Comparison of ENCODE assay signal across 26 mouse cellular contexts in genomic region chr6:140953256-140953655, GRCm38 (mm10).
DNase-seq lines count a peak whose midpoint lies in the region; ATAC-seq and TF ChIP-seq lines count a peak whose summit lies in the region.
"Had no signal": no experiment of that assay in that cellular context is flagged by ENCODE, and none has a peak within 500 bp of the region (broad histone marks: within the 10 kb centered on the region; RNA-seq: fewer than 3 reads in every experiment).

No protein-coding gene starts in this region.

- H3K36me3 ChIP-seq in hindbrain, embryonic 15.5 days, result no peaks in the 10 kb centered on the region
- no peaks in the 10 kb centered on the region for H3K36me3 ChIP-seq in hindbrain, embryonic 10.5 days
- no peaks in the 10 kb centered on the region for H3K36me3 ChIP-seq in forebrain, embryonic 14.5 days (ENCODE audit: control insufficient read depth, insufficient read depth, low read length)
- H3K36me3 ChIP-seq in midbrain, embryonic 16.5 days (ENCODE audit: control insufficient read depth, insufficient read depth, low read length), result no peaks in the 10 kb centered on the region
- H3K36me3 ChIP-seq: embryonic facial prominence, embryonic 12.5 days; heart, embryonic 10.5 days; heart, embryonic 15.5 days; hindbrain, embryonic 12.5 days; limb, embryonic 12.5 days; liver, embryonic 15.5 days had no signal

- no peaks in the 10 kb centered on the region for H3K9me3 ChIP-seq in hindbrain, embryonic 15.5 days
- no peaks in the 10 kb centered on the region for H3K9me3 ChIP-seq in hindbrain, embryonic 10.5 days
- H3K9me3 ChIP-seq in forebrain, embryonic 14.5 days (replicated peaks; ENCODE audit: control insufficient read depth, low read length), result no peaks in the 10 kb centered on the region
- H3K9me3 ChIP-seq in midbrain, embryonic 16.5 days (replicated peaks; ENCODE audit: control insufficient read depth, low read length, poor library complexity, severe bottlenecking), result no peaks in the 10 kb centered on the region
- H3K9me3 ChIP-seq: embryonic facial prominence, embryonic 12.5 days; heart, embryonic 10.5 days; heart, embryonic 15.5 days; hindbrain, embryonic 12.5 days; limb, embryonic 12.5 days; liver, embryonic 15.5 days had no signal

- H3K27ac ChIP-seq in hindbrain, embryonic 15.5 days (replicated peaks), result 0 out of 2 replicates have a peak overlapping the region, but pooled peaks have one; percentile 0
- no peak overlapping the region for H3K27ac ChIP-seq in hindbrain, embryonic 10.5 days
- peak overlapping the region; percentile 70 for H3K27ac ChIP-seq in forebrain, embryonic 14.5 days (ENCODE audit: low read depth, low read length)
- peak overlapping the region; percentile 19; the same call in 1 of the 2 replicates for H3K27ac ChIP-seq in midbrain, embryonic 16.5 days (ENCODE audit: low read length)
- H3K27ac ChIP-seq: embryonic facial prominence, embryonic 12.5 days; heart, embryonic 10.5 days; heart, embryonic 15.5 days; hindbrain, embryonic 12.5 days; left cerebral cortex, adult 2 months; limb, embryonic 12.5 days; liver, embryonic 15.5 days had no signal

- no peak overlapping the region for H3K9ac ChIP-seq in hindbrain, embryonic 15.5 days
- H3K9ac ChIP-seq in forebrain, embryonic 14.5 days (ENCODE audit: low read length), result no peak overlapping the region
- H3K9ac ChIP-seq in midbrain, embryonic 16.5 days (ENCODE audit: low read depth, low read length), result no peak overlapping the region
- H3K9ac ChIP-seq: embryonic facial prominence, embryonic 12.5 days; heart, embryonic 15.5 days; hindbrain, embryonic 12.5 days; limb, embryonic 12.5 days; liver, embryonic 15.5 days; lung, embryonic 14.5 days had no signal

- no peak for TF ChIP-seq POLR2A in brain, embryonic 14.5 days (IDR thresholded peaks at IDR 0.05; ENCODE audit: borderline replicate concordance, extremely low read depth, insufficient read depth, insufficient read length, poor library complexity, severe bottlenecking)

- H3K4me2 ChIP-seq in hindbrain, embryonic 15.5 days, result no peak overlapping the region
- no peak overlapping the region for H3K4me2 ChIP-seq in forebrain, embryonic 14.5 days (ENCODE audit: low read length)
- H3K4me2 ChIP-seq in midbrain, embryonic 16.5 days (ENCODE audit: low read length), result no peak overlapping the region
- H3K4me2 ChIP-seq: embryonic facial prominence, embryonic 12.5 days; heart, embryonic 15.5 days; hindbrain, embryonic 12.5 days; limb, embryonic 12.5 days; liver, embryonic 15.5 days; lung, embryonic 14.5 days had no signal

- no peak overlapping the region for H3K4me3 ChIP-seq in hindbrain, embryonic 15.5 days
- H3K4me3 ChIP-seq in hindbrain, embryonic 10.5 days, result no peak overlapping the region
- H3K4me3 ChIP-seq in forebrain, embryonic 14.5 days (ENCODE audit: low read depth, low read length), result no peak overlapping the region
- no peak overlapping the region for H3K4me3 ChIP-seq in midbrain, embryonic 16.5 days (ENCODE audit: low read depth, low read length)
- H3K4me3 ChIP-seq: embryonic facial prominence, embryonic 12.5 days; heart, embryonic 10.5 days; heart, embryonic 15.5 days; hindbrain, embryonic 12.5 days; left cerebral cortex, adult 2 months; limb, embryonic 12.5 days; liver, embryonic 15.5 days had no signal

- DNase-seq in hindbrain, embryonic 10.5 days (ENCODE audit: low spot score), result no peak
- DNase-seq in brain, embryonic 14.5 days (ENCODE audit: low read depth), result peak; percentile 67
- peak; percentile 66 for DNase-seq in forebrain, embryonic 14.5 days (ENCODE audit: low spot score)
- DNase-seq in adrenal gland, postnatal 4 days (ENCODE audit: low spot score in 2 of 2), result no peak
- DNase-seq: B cell, adult 2 months; embryo, embryonic 11 days; gastrocnemius, postnatal 25 days; heart, adult 11 months; kidney, adult 11 months; kidney, postnatal 14 days; lung, embryonic 14.5 days; lung, postnatal 14 days; right cerebral cortex, postnatal 25 days; spleen, adult 18-20 months; thymus, postnatal 25 days had no signal

- no peak for TF ChIP-seq CTCF in brain, embryonic 14.5 days (IDR thresholded peaks at IDR 0.05; ENCODE audit: borderline replicate concordance, extremely low read depth, insufficient read depth, insufficient read length)

- no peaks in the 10 kb centered on the region for H3K27me3 ChIP-seq in hindbrain, embryonic 15.5 days
- no peaks in the 10 kb centered on the region for H3K27me3 ChIP-seq in hindbrain, embryonic 10.5 days (ENCODE audit: insufficient read depth, poor library complexity, severe bottlenecking)
- H3K27me3 ChIP-seq in forebrain, embryonic 14.5 days (replicated peaks; ENCODE audit: control insufficient read depth, insufficient read depth, low read length), result no peaks in the 10 kb centered on the region
- H3K27me3 ChIP-seq in midbrain, embryonic 16.5 days (ENCODE audit: control insufficient read depth, insufficient read depth, low read depth, low read length), result no peaks in the 10 kb centered on the region
- H3K27me3 ChIP-seq: embryonic facial prominence, embryonic 12.5 days; heart, embryonic 15.5 days; hindbrain, embryonic 12.5 days; limb, embryonic 12.5 days; liver, embryonic 15.5 days had no signal

- no peak for ATAC-seq in hindbrain, embryonic 15.5 days (ENCODE audit: low FRiP score, low read depth)
- peak; percentile 21; the same call in 1 of the 2 replicates for ATAC-seq in forebrain, embryonic 14.5 days
- no peak for ATAC-seq in midbrain, embryonic 16.5 days
- ATAC-seq: activated CD4-positive, CD25-positive, alpha-beta regulatory T cell, adult 4 months; inflammation-experienced regulatory T-cells, adult 6 months had no signal

- H3K4me1 ChIP-seq in hindbrain, embryonic 15.5 days (replicated peaks), result peaks cover 9% of the 10 kb centered on the region; the same call in 1 of the 2 replicates
- H3K4me1 ChIP-seq in hindbrain, embryonic 10.5 days (replicated peaks), result peaks cover 8% of the 10 kb centered on the region; the same call in 1 of the 2 replicates
- peaks cover 7% of the 10 kb centered on the region; the same call in 1 of the 2 replicates for H3K4me1 ChIP-seq in forebrain, embryonic 14.5 days (ENCODE audit: control insufficient read depth, insufficient read depth, low read length)
- H3K4me1 ChIP-seq in midbrain, embryonic 16.5 days (ENCODE audit: control insufficient read depth, insufficient read depth, low read length), result peaks cover 5% of the 10 kb centered on the region; the same call in 1 of the 2 replicates
- H3K4me1 ChIP-seq: embryonic facial prominence, embryonic 12.5 days; heart, embryonic 10.5 days; heart, embryonic 15.5 days; hindbrain, embryonic 12.5 days; limb, embryonic 12.5 days; liver, embryonic 15.5 days had no signal

Comparison
In these comparisons a context has a peak if more than half of its experiments do, and no peak if none do; other contexts are left out.
1. DNase-seq: peak in brain, embryonic 14.5 days (single experiment) and forebrain, embryonic 14.5 days (single experiment); none in hindbrain, embryonic 10.5 days (single experiment) and adrenal gland, postnatal 4 days (0 of 2).